Mouse (Mus musculus): ENCODE results near the gene Mroh9. TPM values are rescaled to one million over a fixed set of nuclear protein-coding genes. Genes with fewer than 3 reads are reported as not detected.

Mroh9 gene
- polyA plus RNA-seq, 1 experiment = not detected

- H3K4me3 ChIP-seq (ENCODE audit: insufficient read depth, poor library complexity, severe bottlenecking) = no peak overlapping the region
- H3K79me3 ChIP-seq (ENCODE audit: low read depth) = no peaks in the 10 kb centered on the region
These were observed 25.1 kb downstream of the Mroh9 start for GRCm38 (mm10) chr1:163060381-163060780.

DNA sequence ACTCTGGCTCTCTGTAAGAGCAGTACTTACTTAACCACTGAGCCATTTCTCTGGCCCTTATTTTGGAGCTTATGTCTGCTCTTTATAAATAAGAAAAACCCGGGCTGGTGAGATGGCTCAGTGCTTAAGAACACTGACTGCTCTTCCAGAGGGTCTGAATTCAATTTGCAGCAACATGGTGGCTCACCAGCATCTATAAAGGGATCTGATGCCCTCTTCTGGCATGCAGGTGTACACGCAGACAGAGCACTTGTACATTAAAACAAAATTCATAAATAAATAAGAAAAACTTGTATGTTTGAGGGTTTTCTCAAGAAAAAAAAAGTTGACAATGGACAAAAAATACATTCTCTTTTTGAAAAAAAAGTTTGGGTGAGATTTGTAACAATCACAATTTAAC lies 28.1 kb downstream of the Mroh9 start:
- TF ChIP-seq CEBPB (IDR thresholded peaks at IDR 0.05; ENCODE audit: low read depth) = no peak
- TF ChIP-seq MAX (IDR thresholded peaks at IDR 0.05) = no peak
- no peak for TF ChIP-seq FOSL1 (IDR thresholded peaks at IDR 0.05; ENCODE audit: insufficient read depth, low read length, poor library complexity, severe bottlenecking)
- TF ChIP-seq CTCF (IDR thresholded peaks at IDR 0.05; ENCODE audit: control insufficient read depth, insufficient read depth, insufficient read length) = no peak
- TF ChIP-seq MYOD1 (IDR thresholded peaks at IDR 0.05; ENCODE audit: control insufficient read depth, insufficient read length, low read depth) = no peak
- no peak for TF ChIP-seq USF1 (IDR thresholded peaks at IDR 0.05; ENCODE audit: low read depth)
- no peak for TF ChIP-seq MYOG (IDR thresholded peaks at IDR 0.05; ENCODE audit: control insufficient read depth, extremely low read depth, insufficient read length)
- Histone ChIP-seq H3ac (ENCODE audit: control insufficient read depth, insufficient read length, low read depth) (no peak overlapping the region), H3K36me3 (ENCODE audit: control insufficient read depth, insufficient read depth) (no peaks in the 10 kb centered on the region), H3K79me3 (ENCODE audit: low read depth) (no peaks in the 10 kb centered on the region), H3K79me2 (ENCODE audit: control insufficient read depth, insufficient read depth) (no peaks in the 10 kb centered on the region), H3K4me3 (ENCODE audit: insufficient read depth, poor library complexity, severe bottlenecking) (no peak overlapping the region), H3K27me3 (ENCODE audit: control insufficient read depth, insufficient read depth, insufficient read length) (no peaks in the 10 kb centered on the region)

More at GRCm38 (mm10) chr1:163060381-163060780, 25.1 kb downstream of the Mroh9 start:
- no peaks in the 10 kb centered on the region for H3K79me2 ChIP-seq (ENCODE audit: control insufficient read depth, insufficient read depth)
- TF ChIP-seq MYOD1 (IDR thresholded peaks at IDR 0.05; ENCODE audit: control insufficient read depth, insufficient read length, low read depth) = no peak
- no peaks in the 10 kb centered on the region for H3K36me3 ChIP-seq (ENCODE audit: control insufficient read depth, insufficient read depth)
- H3K27me3 ChIP-seq (ENCODE audit: control insufficient read depth, insufficient read depth, insufficient read length) = no peaks in the 10 kb centered on the region
- no peak overlapping the region for H3ac ChIP-seq (ENCODE audit: control insufficient read depth, insufficient read length, low read depth)

DNA sequence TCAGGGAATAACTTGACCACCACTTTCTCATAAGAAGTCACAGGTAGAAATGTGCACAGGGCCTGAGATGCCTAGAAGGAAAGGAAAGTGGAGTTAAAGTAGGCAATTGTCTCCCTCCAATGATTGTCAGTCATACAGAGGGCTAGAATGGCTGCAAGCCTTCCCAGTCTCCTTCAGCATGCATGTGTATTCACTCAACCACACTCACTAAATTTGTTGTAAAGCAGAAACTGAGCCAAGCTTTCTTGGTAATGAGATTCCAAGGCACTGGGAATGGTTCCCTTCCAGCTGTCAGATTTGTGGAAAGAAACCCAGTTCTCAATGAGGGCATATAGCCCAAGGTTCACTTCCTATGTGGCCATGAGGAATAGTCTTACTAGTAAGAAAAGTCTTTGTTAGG lies 29.8 kb downstream of the Mroh9 start:
- no peak overlapping the region for H3K4me3 ChIP-seq (ENCODE audit: insufficient read depth, poor library complexity, severe bottlenecking)
- no peaks in the 10 kb centered on the region for H3K36me3 ChIP-seq (ENCODE audit: control insufficient read depth, insufficient read depth)
- no peaks in the 10 kb centered on the region for H3K79me3 ChIP-seq (ENCODE audit: low read depth)
- TF ChIP-seq MYOD1 (IDR thresholded peaks at IDR 0.05; ENCODE audit: control insufficient read depth, insufficient read length, low read depth) = no peak
- TF ChIP-seq MYOG (IDR thresholded peaks at IDR 0.05; ENCODE audit: control insufficient read depth, extremely low read depth, insufficient read length) = no peak
- no peak for TF ChIP-seq CEBPB (IDR thresholded peaks at IDR 0.05; ENCODE audit: low read depth)
- TF ChIP-seq CTCF (IDR thresholded peaks at IDR 0.05; ENCODE audit: control insufficient read depth, insufficient read depth, insufficient read length) = no peak
- TF ChIP-seq MAX (IDR thresholded peaks at IDR 0.05) = no peak
- no peak for TF ChIP-seq FOSL1 (IDR thresholded peaks at IDR 0.05; ENCODE audit: insufficient read depth, low read length, poor library complexity, severe bottlenecking)
- TF ChIP-seq USF1 (IDR thresholded peaks at IDR 0.05; ENCODE audit: low read depth) = no peak
- no peaks in the 10 kb centered on the region for H3K79me2 ChIP-seq (ENCODE audit: control insufficient read depth, insufficient read depth)
- H3ac ChIP-seq (ENCODE audit: control insufficient read depth, insufficient read length, low read depth) = no peak overlapping the region
- H3K27me3 ChIP-seq (ENCODE audit: control insufficient read depth, insufficient read depth, insufficient read length) = no peaks in the 10 kb centered on the region

DNA sequence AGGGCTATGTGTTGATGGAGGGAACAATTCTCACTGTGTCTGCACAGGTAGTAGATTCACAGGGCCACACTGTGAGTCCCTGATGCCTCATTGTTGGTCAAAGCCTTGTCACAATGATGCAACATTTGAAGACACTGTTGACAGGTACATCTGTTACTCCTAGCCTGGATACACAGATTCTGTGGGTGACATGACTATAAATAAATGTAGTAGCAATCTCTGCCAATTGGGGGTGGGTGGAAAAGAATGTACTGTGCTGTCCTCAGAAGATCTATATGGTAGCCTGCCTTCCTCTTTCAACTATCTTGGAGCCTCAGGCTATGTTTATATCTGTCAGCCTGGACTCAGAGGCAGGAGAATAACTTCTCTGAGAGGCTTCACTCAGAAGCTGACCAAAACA lies 62.4 kb downstream of the Mroh9 start:
- no peaks in the 10 kb centered on the region for H3K79me3 ChIP-seq (ENCODE audit: low read depth)
- TF ChIP-seq MYOG (IDR thresholded peaks at IDR 0.05; ENCODE audit: control insufficient read depth, extremely low read depth, insufficient read length) (no peak), USF1 (IDR thresholded peaks at IDR 0.05; ENCODE audit: low read depth) (no peak), MYOD1 (IDR thresholded peaks at IDR 0.05; ENCODE audit: control insufficient read depth, insufficient read length, low read depth) (no peak)
- no peaks in the 10 kb centered on the region for H3K79me2 ChIP-seq (ENCODE audit: control insufficient read depth, insufficient read depth)
- no peaks in the 10 kb centered on the region for H3K27me3 ChIP-seq (ENCODE audit: control insufficient read depth, insufficient read depth, insufficient read length)
- no peak overlapping the region for H3ac ChIP-seq (ENCODE audit: control insufficient read depth, insufficient read length, low read depth)
- H3K36me3 ChIP-seq (ENCODE audit: control insufficient read depth, insufficient read depth) = no peaks in the 10 kb centered on the region
- H3K4me3 ChIP-seq (ENCODE audit: insufficient read depth, poor library complexity, severe bottlenecking) = no peak overlapping the region

- Histone ChIP-seq H3K79me3 (ENCODE audit: low read depth) (no peaks in the 10 kb centered on the region), H3K27me3 (ENCODE audit: control insufficient read depth, insufficient read depth, insufficient read length) (peaks cover 7% of the 10 kb centered on the region), H3K36me3 (ENCODE audit: control insufficient read depth, insufficient read depth) (no peaks in the 10 kb centered on the region), H3ac (ENCODE audit: control insufficient read depth, insufficient read length, low read depth) (no peak overlapping the region), H3K4me3 (ENCODE audit: insufficient read depth, poor library complexity, severe bottlenecking) (no peak overlapping the region), H3K79me2 (ENCODE audit: control insufficient read depth, insufficient read depth) (no peaks in the 10 kb centered on the region)
- TF ChIP-seq MYOD1 (IDR thresholded peaks at IDR 0.05; ENCODE audit: control insufficient read depth, insufficient read length, low read depth) = no peak
- TF ChIP-seq MAX (IDR thresholded peaks at IDR 0.05) = no peak
- no peak for TF ChIP-seq CEBPB (IDR thresholded peaks at IDR 0.05; ENCODE audit: low read depth)
- no peak for TF ChIP-seq CTCF (IDR thresholded peaks at IDR 0.05; ENCODE audit: control insufficient read depth, insufficient read depth, insufficient read length)
- no peak for TF ChIP-seq MYOG (IDR thresholded peaks at IDR 0.05; ENCODE audit: control insufficient read depth, extremely low read depth, insufficient read length)
- no peak for TF ChIP-seq USF1 (IDR thresholded peaks at IDR 0.05; ENCODE audit: low read depth)
- no peak for TF ChIP-seq FOSL1 (IDR thresholded peaks at IDR 0.05; ENCODE audit: insufficient read depth, low read length, poor library complexity, severe bottlenecking)
These were observed 76.2 kb downstream of the Mroh9 start for GRCm38 (mm10) chr1:163009220-163009619.

- no peak overlapping the region for H3K4me3 ChIP-seq (ENCODE audit: insufficient read depth, poor library complexity, severe bottlenecking)
- no peaks in the 10 kb centered on the region for H3K36me3 ChIP-seq (ENCODE audit: control insufficient read depth, insufficient read depth)
- TF ChIP-seq CTCF (IDR thresholded peaks at IDR 0.05; ENCODE audit: control insufficient read depth, insufficient read depth, insufficient read length) (no peak), FOSL1 (IDR thresholded peaks at IDR 0.05; ENCODE audit: insufficient read depth, low read length, poor library complexity, severe bottlenecking) (no peak), MYOD1 (IDR thresholded peaks at IDR 0.05; ENCODE audit: control insufficient read depth, insufficient read length, low read depth) (no peak), MAX (IDR thresholded peaks at IDR 0.05) (no peak)
- H3K27me3 ChIP-seq (ENCODE audit: control insufficient read depth, insufficient read depth, insufficient read length) = peaks cover 7% of the 10 kb centered on the region
- no peak overlapping the region for H3ac ChIP-seq (ENCODE audit: control insufficient read depth, insufficient read length, low read depth)
- H3K79me2 ChIP-seq (ENCODE audit: control insufficient read depth, insufficient read depth) = no peaks in the 10 kb centered on the region
- no peaks in the 10 kb centered on the region for H3K79me3 ChIP-seq (ENCODE audit: low read depth)
These were observed 82.0 kb downstream of the Mroh9 start for GRCm38 (mm10) chr1:163003496-163003895.

All from C2C12 (cell line).